Mouse (Mus musculus): ENCODE data around the gene Sik3.

Sik3 gene

DNA sequence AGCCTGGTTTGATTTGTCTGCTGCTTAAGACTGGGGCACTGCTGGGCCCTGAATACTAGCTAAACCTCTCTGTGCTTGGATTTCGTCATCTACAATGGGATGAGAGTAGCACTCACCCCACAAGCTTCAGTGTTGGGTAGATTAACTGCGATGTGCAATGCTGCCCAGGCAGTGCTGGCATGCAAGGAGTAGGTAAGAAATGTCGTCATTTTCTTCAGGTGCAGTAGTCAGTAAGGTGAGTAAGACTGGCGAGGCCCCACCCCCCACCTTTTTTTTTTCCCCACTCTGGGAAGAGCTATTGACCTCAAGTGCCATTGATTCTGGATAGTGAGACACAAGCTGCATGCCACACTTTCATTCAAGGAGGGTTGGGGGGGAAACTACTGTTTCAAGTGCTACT lies 3.8 kb downstream of the Sik3 start:
- DNase-seq, result no peak

DNA sequence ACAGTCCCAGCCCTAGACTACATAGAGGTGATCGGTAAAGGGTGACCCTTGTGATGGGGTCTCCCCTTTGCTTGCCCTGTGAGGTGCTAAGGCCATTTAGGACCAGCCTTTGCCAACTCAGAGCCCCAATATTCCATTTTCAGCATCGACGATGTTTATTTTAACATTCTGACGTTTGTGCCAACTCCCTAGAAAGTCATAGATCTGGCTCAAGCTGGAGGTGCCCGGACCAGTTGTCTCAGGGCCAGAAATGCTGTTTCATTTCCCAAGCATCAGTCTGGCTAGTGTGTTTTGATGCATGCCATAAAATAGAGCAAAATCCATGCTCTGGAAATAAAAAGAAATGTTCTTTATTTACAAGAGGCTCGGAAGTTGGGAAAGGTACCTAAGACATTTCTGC lies 5.7 kb downstream of the Sik3 start:
- no peak for DNase-seq

DNA sequence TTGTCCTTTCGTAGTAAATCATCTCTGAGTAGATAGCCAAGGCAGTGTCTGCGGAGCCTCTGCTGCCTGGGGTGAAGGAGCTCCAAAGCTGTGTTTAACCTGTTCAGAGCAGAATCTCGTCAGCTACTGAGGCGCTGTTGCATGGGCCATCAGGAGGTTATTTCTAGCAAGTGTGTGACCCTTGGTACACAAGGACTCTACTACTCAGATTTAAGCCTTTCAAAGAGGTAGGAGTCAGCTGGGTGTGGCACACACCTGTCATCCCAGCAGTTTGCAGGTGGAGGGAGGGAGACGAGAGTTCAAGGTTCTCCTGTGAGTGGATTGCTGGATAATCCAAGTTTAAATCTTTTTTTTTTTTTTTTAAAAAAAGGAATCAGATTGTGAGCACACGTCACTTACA lies 7.4 kb downstream of the Sik3 start:
- no peak for DNase-seq

DNA sequence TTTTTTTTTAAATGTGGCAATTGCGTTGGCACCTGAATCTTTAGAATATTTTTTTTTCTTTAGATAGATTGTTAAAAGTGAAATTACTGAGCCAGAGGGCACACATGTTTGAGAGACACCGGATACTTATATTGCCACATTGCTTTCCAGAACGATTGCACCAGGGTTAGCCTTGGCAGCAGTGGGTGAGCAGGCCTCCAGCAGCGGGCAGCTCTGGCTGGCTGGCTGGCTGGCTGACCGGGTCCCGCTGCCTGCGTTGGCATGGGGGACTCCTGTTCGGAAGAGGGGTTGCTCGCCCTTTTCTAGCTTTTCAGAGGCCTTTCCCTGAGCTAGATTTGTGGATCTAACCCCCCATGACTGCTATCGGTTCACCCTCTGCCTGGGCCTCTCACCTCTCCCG lies 11.0 kb downstream of the Sik3 start:
- no peak for DNase-seq

DNA sequence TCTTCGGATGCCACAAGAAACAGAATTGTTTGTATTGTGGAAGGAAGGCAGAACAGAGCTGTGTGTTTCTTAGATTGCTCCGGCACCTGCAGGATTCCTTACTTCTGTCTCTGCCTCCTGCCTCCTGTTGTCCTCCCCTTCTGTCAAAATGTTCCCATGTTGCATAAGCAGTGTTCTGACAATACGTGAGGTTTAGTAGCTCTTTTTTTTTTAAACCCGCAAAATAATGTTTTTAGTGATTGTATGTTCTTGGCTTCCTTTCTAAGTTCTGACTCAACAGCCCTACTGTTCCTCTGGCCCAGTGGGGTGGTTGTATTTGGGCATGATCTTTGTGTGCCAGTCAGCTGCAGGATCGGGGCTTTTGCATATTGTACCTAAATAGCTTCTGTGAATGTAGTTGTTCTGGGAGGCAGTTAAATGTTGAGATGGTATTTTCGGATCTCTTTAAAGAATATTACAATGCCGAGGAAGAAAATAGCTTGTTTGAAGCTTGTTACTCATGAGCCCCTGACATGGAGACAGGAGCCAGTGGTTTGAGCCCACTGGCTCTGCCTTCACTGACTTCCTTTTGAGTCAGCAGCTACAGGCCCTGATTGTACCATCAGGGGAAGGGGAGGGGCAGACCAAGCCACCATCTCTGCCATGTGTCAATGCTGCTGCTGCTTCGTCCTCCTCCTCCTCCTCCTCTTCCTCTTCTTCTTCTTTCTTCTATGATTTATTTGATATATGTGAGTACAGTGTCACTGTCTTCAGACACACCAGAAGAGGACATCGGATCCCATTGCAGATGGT lies 13.6 kb downstream of the Sik3 start:
- peak; percentile 64 for DNase-seq

DNA sequence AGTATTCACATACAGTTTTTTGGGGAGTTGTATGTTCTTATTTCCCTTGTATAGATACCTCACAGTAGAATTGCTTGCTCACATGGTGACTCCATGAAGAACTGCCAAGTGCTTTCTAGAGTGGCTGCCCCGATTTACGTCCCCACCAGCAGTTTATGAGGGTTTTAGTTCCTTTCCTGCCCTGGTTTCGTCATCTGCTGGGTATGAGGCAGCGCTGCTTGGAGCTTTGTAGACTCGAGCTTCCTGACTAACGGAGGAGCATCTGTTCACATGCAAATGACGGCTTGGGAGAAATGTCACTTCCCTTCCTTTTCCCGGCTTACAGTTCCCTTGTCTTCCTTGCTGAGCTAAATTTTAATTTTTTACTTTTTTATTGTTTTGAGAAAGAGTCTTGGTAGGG lies 15.4 kb downstream of the Sik3 start:
- DNase-seq, result no peak

DNA sequence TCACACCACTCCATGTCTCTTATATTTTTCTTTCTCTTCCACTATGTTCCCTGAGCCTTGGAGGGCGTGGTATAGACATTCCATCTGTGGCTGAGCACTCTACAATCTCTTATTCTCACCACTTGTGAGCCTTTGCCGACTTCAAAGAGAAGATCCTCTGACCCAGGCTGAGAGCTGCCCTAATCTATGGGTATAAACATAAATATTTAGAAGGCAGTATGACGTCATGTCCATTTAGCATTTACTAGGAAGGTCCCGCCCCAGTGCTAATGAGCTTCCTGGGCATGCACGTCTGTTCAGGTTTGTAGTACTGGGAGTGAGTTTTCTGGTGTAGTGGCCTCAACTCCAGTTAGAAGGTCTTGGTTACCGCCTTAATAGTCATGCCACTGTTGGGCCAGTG lies 16.9 kb downstream of the Sik3 start:
- no peak for DNase-seq

DNA sequence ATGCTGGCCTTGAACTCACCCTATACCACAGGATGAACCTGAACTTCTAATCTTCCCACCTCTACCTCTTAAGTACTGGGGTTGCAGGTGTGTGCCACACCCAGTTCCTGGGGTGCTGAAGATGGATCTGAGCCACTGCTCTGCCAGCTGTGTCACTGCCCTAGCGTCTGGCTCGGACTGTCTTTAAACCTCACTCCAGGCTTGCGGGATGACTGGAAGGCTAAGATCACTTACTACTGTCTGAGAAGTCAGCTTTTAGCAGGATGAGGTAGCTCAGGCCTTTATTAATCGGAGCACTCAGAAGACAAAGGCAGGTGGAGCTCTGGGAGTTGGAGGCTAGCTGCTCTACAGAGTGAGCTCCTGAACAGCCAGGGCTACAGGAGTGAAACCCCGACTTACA lies 17.6 kb downstream of the Sik3 start:
- no peak for DNase-seq

DNA sequence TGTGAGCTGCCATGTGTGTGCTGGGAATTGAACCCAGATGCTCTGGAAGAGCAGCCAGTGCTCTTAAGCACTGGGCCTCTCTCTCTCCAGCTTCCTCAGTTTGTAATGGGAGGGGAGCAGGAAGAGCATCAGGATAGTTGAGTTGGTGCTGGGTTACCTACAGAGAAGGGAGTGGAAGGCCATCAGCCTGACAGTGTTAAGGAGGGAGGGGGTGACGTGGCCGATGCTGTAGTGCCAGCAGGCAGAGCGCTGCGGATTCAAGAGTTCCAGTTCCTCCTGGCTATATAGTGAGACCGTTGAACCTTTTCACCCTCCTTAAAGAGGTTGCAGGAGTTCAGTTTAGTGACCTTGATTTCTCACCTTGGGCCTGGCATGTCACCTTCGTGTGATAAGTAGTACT lies 18.3 kb downstream of the Sik3 start:
- no peak for DNase-seq

DNA sequence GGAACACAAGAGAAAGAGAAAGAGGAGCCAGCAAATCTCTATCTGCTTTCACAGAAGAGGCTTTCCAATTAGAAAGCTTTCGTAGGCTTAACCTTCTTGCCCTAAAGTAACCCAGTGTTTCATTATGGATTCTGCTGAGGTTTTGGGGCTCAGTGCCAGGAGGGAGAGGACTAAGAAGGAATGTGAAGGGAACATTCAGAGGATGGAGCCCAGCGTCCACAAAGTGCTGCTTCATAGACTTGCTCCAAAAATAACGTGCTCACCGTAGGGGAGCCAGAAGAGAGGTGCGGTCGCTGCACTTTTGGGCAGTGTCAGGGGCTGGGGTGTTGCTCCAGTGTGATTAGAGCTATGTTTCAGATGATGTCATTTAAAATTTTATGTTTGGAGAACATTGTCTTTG lies 19.6 kb downstream of the Sik3 start:
- DNase-seq, result no peak

DNA sequence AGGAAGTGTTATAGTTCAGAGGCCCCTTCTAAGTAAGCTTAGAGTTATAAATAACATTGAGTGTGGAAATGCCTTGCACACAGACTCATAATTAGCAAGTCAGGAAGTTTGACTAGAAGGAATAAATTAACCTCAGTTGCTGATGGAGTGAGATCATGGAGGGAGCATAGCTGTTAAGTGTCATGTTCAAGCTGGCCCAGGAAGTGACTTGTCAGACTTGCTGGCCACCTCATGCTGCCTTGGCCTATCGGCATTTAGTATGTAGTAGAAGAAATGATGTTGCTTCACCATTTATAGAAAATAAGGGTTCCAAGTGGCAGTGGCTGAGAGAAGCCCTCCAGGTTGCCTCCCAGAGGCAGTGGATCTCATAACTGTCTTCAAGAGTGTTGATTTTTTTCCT lies 20.4 kb downstream of the Sik3 start:
- no peak for DNase-seq

DNA sequence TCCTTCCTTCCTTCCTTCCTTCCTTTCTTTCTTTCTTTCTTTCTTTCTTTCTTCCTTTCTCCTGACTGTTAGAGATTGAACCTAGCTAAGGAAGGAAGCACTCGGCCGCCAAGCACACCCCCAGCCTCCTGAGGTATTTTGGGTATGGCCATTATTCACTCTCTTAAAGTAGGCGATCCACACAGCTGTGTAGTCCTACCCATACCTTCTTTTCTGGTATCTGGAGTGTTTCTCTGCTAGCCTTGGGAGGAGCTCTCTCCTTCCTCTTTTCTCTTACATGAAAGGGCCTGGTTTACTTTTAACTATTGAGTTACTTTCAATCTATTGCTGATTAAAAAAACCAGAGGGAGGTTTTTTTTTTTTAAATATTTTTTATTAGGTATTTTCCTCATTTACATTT lies 21.2 kb downstream of the Sik3 start:
- no peak for DNase-seq

DNA sequence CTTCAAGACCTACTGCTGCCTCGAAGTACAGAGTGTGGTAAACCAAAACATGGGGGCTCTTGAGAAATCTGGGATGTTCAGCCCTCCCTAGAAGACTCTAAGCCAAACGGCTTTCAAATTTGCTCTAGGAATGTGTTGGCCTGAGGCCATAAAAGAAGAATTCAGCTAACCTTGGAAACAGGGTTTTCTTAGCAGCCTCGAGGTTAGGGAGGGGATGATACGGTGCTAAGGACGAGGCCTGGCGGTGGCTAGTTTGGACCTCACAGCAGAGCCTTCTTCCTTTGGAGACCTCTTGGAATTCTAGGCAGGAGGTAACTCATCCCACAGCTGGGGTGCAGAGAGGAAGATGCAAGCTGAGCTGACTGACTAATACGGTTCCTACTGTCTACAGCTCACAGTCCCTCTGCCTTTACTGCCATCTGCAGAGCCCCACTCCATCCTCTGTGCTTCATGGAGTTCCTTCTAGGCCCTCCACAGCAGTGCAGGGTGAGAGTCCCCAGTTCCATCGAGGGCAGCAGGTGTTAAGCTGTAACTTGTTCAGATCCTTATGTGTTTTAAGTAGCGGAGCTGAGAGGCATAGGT lies 22.8 kb downstream of the Sik3 start:
- DNase-seq, result no peak

DNA sequence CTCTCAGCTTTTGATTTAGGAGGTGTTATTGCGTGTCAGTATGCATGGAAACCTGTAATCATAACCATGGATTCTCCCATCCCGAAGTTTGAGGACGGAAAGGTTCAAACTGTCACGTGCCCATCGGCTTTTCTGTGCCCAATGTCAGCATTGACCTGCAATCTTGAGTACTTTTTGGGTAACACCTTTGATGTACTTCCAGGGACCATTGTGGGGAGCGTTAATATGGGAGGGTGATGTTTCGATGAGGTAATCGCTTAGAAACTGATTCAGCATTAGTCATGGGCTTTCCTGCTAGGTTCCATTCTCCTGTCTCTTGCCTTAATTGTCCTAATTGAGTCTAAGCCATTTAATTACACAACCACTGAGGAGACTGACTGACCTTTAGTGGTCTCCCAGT lies 24.3 kb downstream of the Sik3 start:
- no peak for DNase-seq

DNA sequence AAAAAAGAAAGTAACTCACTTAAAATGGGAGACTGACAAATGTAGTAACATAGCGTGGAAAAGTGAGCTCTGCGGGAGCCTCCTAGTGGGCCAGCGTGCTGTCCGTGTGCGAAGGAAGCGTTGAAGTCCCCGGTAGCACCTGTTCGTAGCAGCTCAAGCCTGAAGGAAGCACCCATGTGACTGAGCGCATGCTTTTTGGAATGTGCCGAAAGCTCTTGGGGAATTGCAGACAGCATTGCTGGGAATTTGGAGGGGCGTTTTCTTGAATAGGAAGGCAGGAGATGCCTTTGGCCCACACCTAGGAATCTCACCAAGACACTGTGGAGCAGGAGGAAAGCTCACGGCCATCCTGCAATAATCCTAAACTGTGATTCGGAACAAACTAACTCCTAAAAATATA lies 26.2 kb downstream of the Sik3 start:
- no peak for DNase-seq

DNA sequence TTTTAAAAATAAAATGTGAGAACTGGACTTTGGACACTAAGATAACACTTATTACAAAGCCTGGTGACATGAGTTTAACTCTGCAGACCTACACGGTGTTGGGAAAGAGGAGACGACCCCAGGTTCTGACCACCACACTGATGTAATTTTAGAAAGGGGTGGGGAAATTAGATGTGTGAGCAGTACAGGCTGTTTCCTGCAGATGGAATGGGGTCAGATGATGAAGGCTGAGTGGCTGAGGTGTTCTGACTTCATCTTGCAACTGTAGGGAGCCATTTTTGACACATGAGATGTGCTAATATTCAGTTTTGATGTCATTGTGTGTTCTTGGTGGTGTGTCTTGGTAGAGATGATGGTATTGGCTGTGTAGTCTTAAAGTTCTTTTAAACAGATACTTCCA lies 28.6 kb downstream of the Sik3 start:
- no peak for DNase-seq

DNA sequence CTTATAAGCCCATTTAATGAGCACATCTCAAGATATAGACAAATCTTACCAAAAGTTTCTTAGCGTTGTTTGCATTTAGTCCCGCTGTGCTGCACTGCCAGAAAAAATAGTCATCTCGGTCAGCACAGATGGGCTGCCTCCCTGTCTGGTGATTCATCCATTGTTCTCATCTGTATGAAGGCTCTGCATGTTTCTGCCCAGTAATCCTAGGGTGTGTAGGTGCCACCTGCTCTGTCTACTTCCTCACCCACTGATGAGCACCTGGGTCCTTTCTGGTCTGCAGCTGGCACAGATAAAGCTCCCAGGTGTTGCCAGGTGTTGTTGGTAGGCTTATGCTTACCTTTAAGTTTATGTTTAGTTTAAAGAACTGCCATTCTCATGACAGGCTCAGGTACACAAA lies 29.8 kb downstream of the Sik3 start:
- DNase-seq, result no peak

DNA sequence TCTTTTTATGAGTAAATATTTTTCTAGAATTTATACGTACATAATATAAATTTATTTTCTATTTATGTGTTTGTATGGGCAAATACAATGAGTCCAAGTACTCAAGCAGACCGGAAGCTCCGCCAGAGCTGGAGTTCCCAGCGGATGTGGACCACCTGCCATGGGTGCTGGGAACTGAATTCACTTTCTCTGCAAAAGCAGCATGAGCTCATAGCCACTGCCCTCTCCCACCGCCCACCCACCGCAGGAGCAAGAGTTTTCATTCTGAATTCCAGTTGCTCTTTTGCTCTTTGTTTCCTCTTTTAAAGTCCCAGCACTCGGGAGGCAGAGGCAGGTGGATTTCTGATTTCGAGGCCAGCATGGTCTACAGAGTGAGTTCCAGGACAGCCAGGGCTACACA lies 31.0 kb downstream of the Sik3 start:
- DNase-seq, result no peak

DNA sequence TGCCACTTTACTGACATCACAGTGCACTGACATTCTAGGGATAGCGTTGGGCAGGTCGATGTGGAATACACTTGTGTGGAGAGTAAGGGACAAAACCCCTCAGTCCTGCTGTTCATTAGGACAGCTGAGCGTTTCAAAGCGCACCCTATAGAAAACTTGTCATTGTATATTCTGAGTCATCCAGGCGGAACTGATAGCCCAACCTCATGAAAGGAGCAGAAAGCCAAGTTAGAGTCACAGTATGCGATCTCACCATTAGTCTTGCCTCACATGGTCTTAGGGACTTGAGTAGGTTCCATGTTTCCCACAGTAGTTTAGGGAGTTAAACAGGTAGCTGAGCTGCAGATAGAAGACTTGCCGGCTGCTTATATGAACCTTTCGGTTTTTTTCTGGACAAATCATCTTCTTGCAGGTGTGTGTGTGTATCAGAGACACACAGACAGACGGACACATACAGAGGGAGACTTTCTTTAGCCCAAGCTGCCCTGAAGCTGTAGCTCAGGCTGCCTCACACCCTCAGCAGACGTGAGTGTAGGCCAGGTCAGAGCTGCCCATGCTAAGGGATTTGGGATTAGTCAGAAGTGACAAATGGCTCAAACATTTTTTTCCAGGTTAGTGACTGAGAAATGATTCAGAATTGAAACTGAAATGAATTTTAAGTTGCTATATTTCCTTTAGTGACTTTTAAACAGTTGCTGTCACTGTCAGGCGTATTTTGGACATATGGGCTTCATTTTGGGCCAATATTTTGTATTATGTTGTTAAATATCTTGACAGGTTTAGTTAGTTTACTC lies 34.3 kb downstream of the Sik3 start:
- no peak for DNase-seq

DNA sequence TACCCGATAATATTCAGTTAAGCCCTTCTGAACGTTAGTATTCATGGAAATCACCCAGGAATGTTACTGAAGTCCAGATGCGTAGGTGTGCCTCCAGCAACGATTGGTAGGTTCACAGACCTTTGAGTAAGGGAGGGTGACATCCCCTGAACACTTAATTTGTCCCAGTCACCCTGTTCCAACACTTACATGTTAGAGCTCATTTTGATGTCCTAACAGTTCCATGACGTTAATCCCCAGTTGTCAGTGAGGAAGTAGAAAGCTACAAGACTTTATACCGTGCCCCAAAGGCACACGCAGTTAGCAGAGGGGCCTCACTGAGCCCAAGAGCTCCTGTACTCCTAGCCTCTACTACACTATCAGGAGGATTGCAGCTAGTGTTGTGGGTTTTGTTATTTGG lies 36.9 kb downstream of the Sik3 start:
- DNase-seq, result no peak

DNA sequence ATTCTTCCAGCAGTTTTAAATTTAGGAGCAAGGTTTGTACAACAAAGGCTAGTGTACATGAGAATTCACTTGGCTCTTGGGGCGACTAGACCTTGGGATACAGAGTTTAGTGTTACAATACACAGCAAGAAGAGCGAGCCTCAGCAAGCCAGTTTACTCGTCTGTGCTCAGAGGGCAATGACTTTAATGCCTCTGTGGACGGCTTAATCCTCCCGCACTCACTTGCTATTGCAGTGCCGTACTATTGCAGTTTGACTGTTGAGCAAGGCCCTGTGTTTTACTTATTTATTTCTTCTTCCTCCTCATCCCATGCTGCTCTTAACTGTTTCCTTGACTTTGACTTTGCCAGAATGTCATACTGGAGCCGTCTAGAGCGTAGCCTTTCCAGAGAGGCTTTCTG lies 37.6 kb downstream of the Sik3 start:
- no peak for DNase-seq

DNA sequence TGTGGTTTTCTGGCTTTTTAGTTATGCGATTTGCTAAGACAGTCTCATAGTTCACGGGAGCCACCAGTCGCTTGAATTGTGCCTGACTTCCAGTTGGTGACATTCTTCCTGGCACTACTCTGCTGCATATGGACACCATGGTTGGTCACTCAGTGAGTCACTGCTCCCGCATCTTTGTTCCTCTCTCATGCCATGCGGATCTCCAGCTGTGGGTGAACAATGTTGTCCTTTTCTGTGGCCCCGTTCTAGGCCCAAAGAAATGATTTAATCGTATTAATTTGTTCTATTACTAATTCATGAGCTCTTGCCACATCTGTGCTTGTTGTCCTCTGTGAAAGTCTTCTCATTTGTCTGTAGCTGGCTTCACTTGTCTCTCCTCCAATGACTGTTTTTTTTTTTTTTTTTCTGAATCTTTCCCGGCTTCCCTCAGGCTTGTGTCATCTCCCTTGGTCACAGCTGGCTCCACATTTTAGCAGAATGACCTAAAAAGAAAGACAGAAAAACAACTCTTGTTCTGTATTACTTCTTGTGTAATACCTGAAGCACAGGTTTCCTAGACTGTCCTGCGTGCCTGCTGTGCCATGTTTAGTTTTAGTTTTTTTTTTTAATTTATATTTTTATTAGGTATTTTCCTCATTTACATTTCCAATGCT lies 40.5 kb downstream of the Sik3 start:
- DNase-seq, result peak; percentile 64

DNA sequence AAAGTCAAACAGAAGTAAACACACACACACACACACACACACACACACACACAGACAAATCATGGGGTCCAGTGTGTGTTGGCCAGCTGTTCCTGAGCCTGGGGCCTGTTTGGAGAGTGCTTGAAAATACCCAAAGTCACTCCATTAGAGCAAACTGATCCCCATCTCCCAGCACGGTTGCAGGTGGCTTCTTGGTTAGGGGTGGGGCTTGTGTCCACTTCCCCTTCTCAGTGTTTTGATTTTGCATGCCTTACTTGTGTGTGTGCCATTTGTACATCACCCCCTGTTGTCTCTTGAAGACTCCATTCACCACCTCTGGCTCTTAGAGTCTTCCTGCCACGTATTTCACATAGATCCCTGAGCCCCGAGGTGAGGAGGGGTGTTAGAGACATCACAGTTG lies 45.4 kb downstream of the Sik3 start:
- DNase-seq, result no peak

DNA sequence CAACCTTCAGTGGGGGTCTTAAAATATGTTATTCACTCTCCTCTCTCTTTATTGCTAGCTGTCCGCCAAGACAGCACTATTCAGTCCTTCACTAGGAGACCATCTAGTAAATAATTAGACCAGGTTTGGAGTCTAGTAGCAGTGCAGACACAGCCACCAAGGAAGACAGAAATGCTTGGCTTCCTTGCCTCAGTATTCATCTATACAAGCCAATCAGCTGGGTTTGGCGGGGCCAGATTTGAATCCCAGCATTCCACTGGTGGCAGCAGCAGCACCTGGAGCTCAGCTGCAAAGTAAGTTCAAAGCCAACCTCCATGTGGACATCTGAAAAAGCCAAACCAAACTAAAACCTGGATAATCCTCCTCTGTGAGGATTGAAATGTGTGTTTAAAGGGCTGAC lies 47.6 kb downstream of the Sik3 start:
- DNase-seq, result no peak

Measured in cerebellum, adult 9-11 months (tissue).